Mouse (Mus musculus) heart, embryonic 14.5 days (tissue): ENCODE data around the gene Rgs8. TPM values are rescaled to one million over a fixed set of nuclear protein-coding genes. Genes with fewer than 3 reads are reported as not detected.

ENCODE experiments used
- ATAC-seq: fragments of 200-750 bp; cut with Nextera tagmentation; 2 replicates; pipeline ENCODE4 v1.8.0; 2017; ENCODE audit warnings: low read depth, moderate TSS enrichment; ENCODE audit not compliant: insufficient number of reproducible peaks, insufficient read depth, low FRiP score
- H3K27ac ChIP-seq, 2 experiments: fragments of 200-500 bp in 1 of 2; fragments of 300-500 bp in 1 of 2; sonication (generic) in 1 of 2; replicated peaks in 1 of 2; 2 replicates each; pipeline ENCODE4 v1.5.1; 2012 to 2014; ENCODE audit warnings: low read depth in 2 of 2, low read length in 2 of 2, control low read depth in 1 of 2, mild to moderate bottlenecking in 1 of 2, mixed read lengths in 1 of 2; ENCODE audit not compliant: control insufficient read depth in 1 of 2, insufficient read depth in 1 of 2
- H3K27me3 ChIP-seq: fragments of 300-500 bp; sonication (generic); 2 replicates; pipeline ENCODE4 v1.6.1; 2014; ENCODE audit warnings: mild to moderate bottlenecking, low read length, control low read depth; ENCODE audit not compliant: control insufficient read depth, insufficient read depth
- H3K36me3 ChIP-seq: fragments of 300-500 bp; sonication (generic); 2 replicates; pipeline ENCODE4 v1.6.1; 2014; ENCODE audit warnings: mild to moderate bottlenecking, control low read depth, low read length, mixed read lengths; ENCODE audit not compliant: control insufficient read depth, insufficient read depth
- H3K4me1 ChIP-seq, 2 experiments: fragments of 200-500 bp in 1 of 2; fragments of 300-500 bp in 1 of 2; sonication (generic) in 1 of 2; 2 replicates each; pipeline ENCODE4 v1.6.1; 2012 to 2014; ENCODE audit warnings: low read length in 2 of 2, control low read depth in 1 of 2, mixed read lengths in 1 of 2; ENCODE audit not compliant: control insufficient read depth in 2 of 2, insufficient read depth in 2 of 2
- H3K4me2 ChIP-seq: fragments of 300-500 bp; sonication (generic); 2 replicates; pipeline ENCODE4 v1.6.1; 2014; ENCODE audit warnings: mild to moderate bottlenecking, low read length
- H3K4me3 ChIP-seq, 2 experiments: fragments of 200-500 bp in 1 of 2; fragments of 300-500 bp in 1 of 2; sonication (generic) in 1 of 2; 2 replicates each; pipeline ENCODE4 v1.5.1; 2012 to 2014; ENCODE audit warnings: low read length in 2 of 2, mild to moderate bottlenecking in 2 of 2, control low read depth in 1 of 2, low read depth in 1 of 2, moderate library complexity in 1 of 2; ENCODE audit not compliant: control insufficient read depth in 1 of 2, insufficient read depth in 1 of 2
- H3K9ac ChIP-seq: fragments of 300-500 bp; sonication (generic); 2 replicates; pipeline ENCODE4 v1.6.1; 2014; ENCODE audit warnings: mild to moderate bottlenecking, low read length
- H3K9me3 ChIP-seq: fragments of 300-500 bp; sonication (generic); 2 replicates; pipeline ENCODE4 v1.6.1; 2016; ENCODE audit warnings: low read length, control low read depth; ENCODE audit not compliant: control insufficient read depth
- WGBS: fragments of 180-500 bp; shearing (Covaris S2); extraction: QIAGEN DNeasy Blood & Tissue Kit; methylation state at CpG from one replicate; pipeline ENCODE4 v1.1.7; 2014; 5-methylcytosine and 5-hydroxymethylcytosine counted together
- polyA plus RNA-seq: library from polyadenylated mRNA; unstranded; fragments of >200 nt; fragmentation: Nextera tagmentation; extraction: Ambion mirVana; gene quantifications from 2 replicates; pipeline ENCODE4 v1.2.1, GENCODE M21; 2014

Gene Rgs8
- polyA plus RNA-seq, 1 experiment from 2014 or later = 0.58 TPM

- Histone ChIP-seq H3K4me2 (no peak overlapping the region), H3K36me3 (no peaks in the 10 kb centered on the region), H3K4me1 (no peaks in the 10 kb centered on the region), H3K9me3 (no peaks in the 10 kb centered on the region), H3K9ac (no peak overlapping the region), H3K27me3 (no peaks in the 10 kb centered on the region), H3K27ac (no peak overlapping the region), H3K4me3 (no peak overlapping the region)
- 73% methylated on average over 3 of the region's 3 CpGs for WGBS
- ATAC-seq = no peak
Measured at GRCm38 (mm10) chr1:153685630-153686029, 32.8 kb downstream of the Rgs8 start.

GRCm38 (mm10) chr1:153692526-153692925 lies 39.7 kb downstream of the Rgs8 start:
- no peaks in the 10 kb centered on the region for H3K27me3 ChIP-seq
- no peak overlapping the region for H3K9ac ChIP-seq
- no peaks in the 10 kb centered on the region for H3K36me3 ChIP-seq
- no peak overlapping the region for H3K4me3 ChIP-seq
- ATAC-seq = no peak
- WGBS = 77% methylated on average over 6 of the region's 6 CpGs
- no peak overlapping the region for H3K4me2 ChIP-seq
- H3K4me1 ChIP-seq = no peaks in the 10 kb centered on the region
- H3K27ac ChIP-seq = no peak overlapping the region
- no peaks in the 10 kb centered on the region for H3K9me3 ChIP-seq

GRCm38 (mm10) chr1:153694372-153695120 lies 41.7 kb downstream of the Rgs8 start:
- no peaks in the 10 kb centered on the region for H3K36me3 ChIP-seq
- ATAC-seq = no peak
- H3K4me2 ChIP-seq = no peak overlapping the region
- 85% methylated on average over 6 of the region's 6 CpGs for WGBS
- no peak overlapping the region for H3K9ac ChIP-seq
- H3K4me3 ChIP-seq = no peak overlapping the region
- H3K9me3 ChIP-seq = no peaks in the 10 kb centered on the region
- H3K27me3 ChIP-seq = no peaks in the 10 kb centered on the region
- 0 out of 4 replicates have a peak, but pooled peaks cover 0 to 4% of the 10 kb centered on the region in 2 experiments for H3K4me1 ChIP-seq
- H3K27ac ChIP-seq = no peak overlapping the region

- no peak for ATAC-seq
- H3K36me3 ChIP-seq = no peaks in the 10 kb centered on the region
- 0 out of 4 replicates have a peak, but pooled peaks cover 0 to 4% of the 10 kb centered on the region in 2 experiments for H3K4me1 ChIP-seq
- H3K27ac ChIP-seq = no peak overlapping the region
- no peaks in the 10 kb centered on the region for H3K27me3 ChIP-seq
- H3K9ac ChIP-seq = no peak overlapping the region
- H3K9me3 ChIP-seq = no peaks in the 10 kb centered on the region
- no peak overlapping the region for H3K4me3 ChIP-seq
- 80% methylated on average over 10 of the region's 10 CpGs for WGBS
- H3K4me2 ChIP-seq = no peak overlapping the region
Measured at GRCm38 (mm10) chr1:153695398-153695797, 42.6 kb downstream of the Rgs8 start.

GRCm38 (mm10) chr1:153696093-153696492 lies 43.3 kb downstream of the Rgs8 start:
- H3K36me3 ChIP-seq = no peaks in the 10 kb centered on the region
- no peak overlapping the region for H3K27ac ChIP-seq
- no peak for ATAC-seq
- no peaks in the 10 kb centered on the region for H3K27me3 ChIP-seq
- H3K9ac ChIP-seq = no peak overlapping the region
- no peak overlapping the region for H3K4me3 ChIP-seq
- WGBS = 94% methylated on average over 11 of the region's 11 CpGs
- no peaks in the 10 kb centered on the region for H3K9me3 ChIP-seq
- 0 out of 4 replicates have a peak, but pooled peaks cover 0 to 4% of the 10 kb centered on the region in 2 experiments for H3K4me1 ChIP-seq
- H3K4me2 ChIP-seq = no peak overlapping the region

GRCm38 (mm10) chr1:153696541-153696940 lies 43.7 kb downstream of the Rgs8 start:
- WGBS = 82% methylated on average over 4 of the region's 4 CpGs
- no peak overlapping the region for H3K4me2 ChIP-seq
- 0 out of 4 replicates have a peak, but pooled peaks cover 0 to 4% of the 10 kb centered on the region in 2 experiments for H3K4me1 ChIP-seq
- no peak overlapping the region for H3K27ac ChIP-seq
- H3K9ac ChIP-seq = no peak overlapping the region
- no peak overlapping the region for H3K4me3 ChIP-seq
- no peaks in the 10 kb centered on the region for H3K9me3 ChIP-seq
- H3K27me3 ChIP-seq = no peaks in the 10 kb centered on the region
- no peaks in the 10 kb centered on the region for H3K36me3 ChIP-seq
- ATAC-seq = no peak

- H3K27me3 ChIP-seq = no peaks in the 10 kb centered on the region
- WGBS = 73% methylated on average over 16 of the region's 16 CpGs
- H3K4me3 ChIP-seq = no peak overlapping the region
- H3K4me2 ChIP-seq = no peak overlapping the region
- H3K9me3 ChIP-seq = no peaks in the 10 kb centered on the region
- H3K36me3 ChIP-seq = no peaks in the 10 kb centered on the region
- H3K4me1 ChIP-seq = peaks cover 2 to 7% of the 10 kb centered on the region in 2 experiments; a peak in 2 of 4 replicates
- no peak for ATAC-seq
- H3K9ac ChIP-seq = no peak overlapping the region
- H3K27ac ChIP-seq = no peak overlapping the region
Measured at GRCm38 (mm10) chr1:153697581-153698251, 44.9 kb downstream of the Rgs8 start.
